Mouse (Mus musculus) spleen, postnatal 14 days (tissue): ENCODE data around the gene Smad5.
A peak's percentile ranks its signal among the peaks of the same experiment; 100 is the strongest.

Experiments used
- DNase-seq, 2 experiments: peaks; one replicate each; pipeline ENCODE4 v3.0.0; 2021 to 2022; ENCODE audit warnings: low spot score in 2 of 2

Gene Smad5

DNA sequence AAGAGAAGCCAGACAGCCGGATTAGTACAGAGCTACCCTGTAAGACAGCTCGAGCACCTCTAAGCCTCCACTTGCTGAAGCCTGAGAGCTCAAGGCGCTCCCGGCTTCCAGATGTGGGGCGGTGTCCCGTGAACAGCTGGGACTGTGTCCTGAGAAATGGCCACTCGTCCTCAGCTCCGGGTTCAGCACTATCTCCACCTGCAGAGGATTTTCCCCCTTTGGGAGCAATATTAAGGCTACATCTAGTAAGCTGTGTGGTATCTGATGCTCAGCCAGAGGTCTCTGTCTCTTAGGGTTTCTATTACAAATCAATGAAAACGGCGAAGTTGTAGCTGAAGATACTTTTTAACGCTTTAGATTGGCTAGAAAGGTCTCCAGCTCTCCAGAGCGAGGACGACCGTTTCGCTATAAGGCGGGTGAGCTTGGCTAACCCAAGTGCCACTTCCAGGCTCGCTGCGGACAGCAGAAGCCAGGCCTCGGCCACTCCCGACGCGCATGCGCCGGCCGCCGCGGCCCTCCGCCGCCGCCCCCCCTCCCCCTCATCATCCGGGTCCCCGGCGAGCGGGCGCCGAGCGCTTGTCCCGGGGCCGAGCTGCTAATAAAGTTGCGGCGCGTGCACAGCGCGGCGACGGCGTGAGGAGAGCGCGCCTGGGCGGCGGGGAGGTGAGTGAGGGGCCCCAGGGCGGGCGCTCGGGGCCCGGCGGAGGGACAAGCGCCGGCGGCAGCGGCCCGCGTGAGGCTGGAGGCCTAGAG is at the start of gene Smad5:
TSS of gene Smad5 (plus strand) at position 542 of the 753 bp plus-strand sequence.
- peak; percentile 54 to 75 for DNase-seq

DNA sequence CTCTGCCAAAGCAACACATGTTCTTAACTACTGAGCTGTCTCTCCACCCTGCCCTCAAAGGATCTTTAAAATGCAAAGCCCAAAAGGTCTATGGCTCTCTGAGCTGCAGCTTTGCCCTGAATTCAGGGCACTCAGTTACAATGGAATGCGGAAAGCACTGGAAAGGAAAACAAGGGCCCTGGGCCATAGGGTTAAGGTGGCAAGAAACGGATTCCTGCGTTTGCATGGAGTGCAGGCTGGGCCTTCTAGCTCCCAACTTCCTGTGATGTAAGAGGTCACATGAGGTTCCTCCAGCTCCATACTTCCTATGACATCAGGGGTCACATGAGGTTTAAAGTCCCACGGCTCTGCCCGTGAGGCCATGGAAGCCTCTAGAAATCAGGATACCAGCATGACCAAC is 48.6 kb upstream of the Smad5 start:
- DNase-seq: no peak

DNA sequence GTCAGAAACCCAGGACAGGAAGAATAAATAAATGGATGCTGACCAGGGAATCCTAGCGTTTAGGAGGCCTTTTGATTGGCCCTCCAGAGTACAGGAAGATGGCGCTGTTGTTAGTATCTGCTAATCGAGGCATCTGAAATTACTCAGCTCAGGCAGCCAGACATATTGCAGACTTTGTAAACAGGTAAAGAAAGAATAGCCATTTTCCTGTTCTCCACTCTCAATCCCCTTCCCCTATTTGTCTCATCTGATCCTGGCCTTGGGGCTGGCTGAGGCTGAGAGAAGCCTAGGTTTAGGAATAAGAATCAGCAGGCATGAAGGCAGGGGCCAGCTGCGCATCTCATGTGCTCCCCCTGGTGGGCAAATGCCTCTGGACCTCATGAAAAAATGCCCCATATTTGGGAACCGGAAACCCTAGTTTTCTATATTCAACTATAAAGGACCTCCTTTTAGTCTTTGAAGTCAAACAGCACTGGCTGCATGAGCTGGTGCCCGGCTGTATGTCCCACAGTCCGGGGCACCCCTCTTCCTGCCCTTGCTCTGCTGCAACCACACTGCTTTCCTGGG is 44.8 kb upstream of the Smad5 start:
- peak; percentile 20 to 60 for DNase-seq

DNA sequence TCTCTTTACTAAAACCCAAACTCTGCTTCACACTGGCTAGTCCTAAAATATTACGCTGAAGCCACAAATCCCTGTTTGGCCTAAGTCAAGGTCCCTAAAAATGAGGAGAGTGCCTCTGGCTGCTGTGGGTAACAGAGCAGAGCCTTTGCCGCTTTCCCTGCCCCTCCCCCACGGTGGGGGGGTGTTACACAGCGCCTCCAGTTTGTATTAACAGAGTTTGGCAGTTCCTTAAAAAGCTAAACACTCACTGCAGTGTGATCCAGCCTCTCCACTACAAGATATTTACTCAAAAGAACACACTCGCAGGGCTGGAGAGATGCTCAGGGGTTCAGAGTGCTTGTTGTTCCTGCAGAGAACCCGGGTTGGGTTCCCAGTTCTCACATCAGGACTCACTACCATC is 43.9 kb upstream of the Smad5 start:
- no peak for DNase-seq

DNA sequence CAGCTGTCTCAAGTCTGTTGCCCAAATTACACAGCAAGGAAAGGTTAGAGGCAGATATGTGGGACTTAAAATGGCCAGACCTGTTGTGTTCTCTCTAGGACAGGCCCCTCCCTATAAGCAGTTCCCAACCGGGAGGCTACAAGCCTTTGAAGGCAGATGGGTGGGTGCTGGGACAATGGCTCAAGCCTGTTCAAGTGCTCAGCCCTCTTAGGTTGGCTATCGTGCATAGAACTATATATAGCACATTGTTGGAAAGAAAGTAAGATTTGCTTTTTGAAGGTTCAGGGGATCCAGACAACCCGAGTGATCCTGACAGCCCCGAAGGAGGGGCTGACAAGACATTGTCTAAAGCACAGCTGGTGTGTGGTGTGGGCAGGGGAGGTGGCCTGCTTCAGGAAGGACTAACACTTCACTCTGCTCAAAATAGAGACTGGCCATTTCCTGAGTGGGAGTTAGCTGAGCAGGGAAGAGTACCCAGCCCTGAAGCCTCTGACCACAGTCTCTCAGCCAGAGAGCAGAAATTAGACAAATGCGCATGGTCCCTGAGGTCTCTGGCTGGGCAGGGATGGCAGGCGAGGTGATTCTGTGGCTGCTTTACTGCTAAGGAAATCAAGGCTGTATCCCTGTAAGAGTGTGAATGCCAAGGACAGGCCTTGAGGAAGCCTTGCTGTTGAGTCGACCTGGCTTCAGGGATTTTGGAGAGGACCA is 40.7 kb upstream of the Smad5 start:
- DNase-seq: no peak

DNA sequence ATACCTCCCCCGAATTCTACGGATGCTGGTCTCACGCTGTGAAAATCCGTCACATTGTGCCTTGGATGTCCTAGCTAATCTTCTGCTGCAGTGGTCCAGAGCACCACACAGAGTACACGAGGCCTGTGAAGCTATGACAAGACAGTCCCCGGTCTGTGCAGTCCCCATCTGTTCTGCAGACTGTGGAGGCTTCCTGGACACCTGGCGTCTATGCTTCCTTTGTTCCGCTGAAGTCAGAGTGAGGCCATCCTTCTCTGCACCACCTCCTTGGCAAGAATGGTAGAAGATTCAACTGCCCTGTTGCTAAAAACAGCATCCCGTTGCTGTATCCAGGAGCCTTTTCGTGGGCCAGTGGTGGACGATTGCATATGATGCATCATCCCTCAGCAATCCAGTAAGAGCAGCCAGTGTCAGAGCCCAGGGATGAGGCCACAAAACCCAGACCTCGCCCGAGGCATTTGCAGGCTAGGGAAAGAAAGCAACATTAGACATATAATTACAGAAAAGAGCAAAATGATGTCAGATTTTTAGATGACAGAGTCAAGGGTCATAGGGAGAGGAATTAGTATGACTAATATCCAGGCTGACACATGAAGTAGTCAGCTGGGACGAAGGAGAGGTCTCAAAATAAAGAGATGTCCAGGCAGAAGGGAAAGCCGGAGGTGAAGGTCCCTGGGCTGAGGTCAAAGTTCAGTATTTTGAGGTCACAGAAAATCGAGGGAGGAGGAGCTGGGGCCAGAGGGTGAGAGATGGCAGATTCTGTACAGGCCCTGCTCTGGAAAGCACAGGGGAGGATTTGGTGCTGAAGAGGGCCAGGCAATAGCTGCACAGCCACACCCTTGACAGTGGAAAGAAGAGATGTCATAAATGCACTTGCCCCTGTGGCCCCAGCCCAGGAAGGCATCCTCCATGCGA is 38.3 kb upstream of the Smad5 start:
- no peak for DNase-seq

DNA sequence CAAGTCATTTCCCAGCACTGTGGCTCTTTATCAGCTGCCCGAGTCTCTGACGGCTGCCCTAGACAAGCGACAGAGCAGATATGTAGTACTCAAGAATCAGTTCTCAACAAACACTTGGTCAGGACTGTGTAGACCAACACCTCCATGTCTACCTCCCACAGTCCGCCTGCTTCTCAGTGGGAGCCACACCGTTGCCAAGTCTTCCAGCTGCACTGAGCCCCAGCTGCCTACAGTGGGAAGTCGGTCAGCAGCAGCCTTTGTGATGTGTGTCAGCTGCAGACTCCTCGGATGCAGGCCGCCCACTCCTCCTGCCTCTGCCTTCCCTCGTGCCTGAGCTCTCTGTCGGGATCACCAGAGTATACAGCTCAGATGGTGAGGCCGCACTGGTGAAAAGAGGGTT is 31.6 kb upstream of the Smad5 start:
- DNase-seq: no peak

DNA sequence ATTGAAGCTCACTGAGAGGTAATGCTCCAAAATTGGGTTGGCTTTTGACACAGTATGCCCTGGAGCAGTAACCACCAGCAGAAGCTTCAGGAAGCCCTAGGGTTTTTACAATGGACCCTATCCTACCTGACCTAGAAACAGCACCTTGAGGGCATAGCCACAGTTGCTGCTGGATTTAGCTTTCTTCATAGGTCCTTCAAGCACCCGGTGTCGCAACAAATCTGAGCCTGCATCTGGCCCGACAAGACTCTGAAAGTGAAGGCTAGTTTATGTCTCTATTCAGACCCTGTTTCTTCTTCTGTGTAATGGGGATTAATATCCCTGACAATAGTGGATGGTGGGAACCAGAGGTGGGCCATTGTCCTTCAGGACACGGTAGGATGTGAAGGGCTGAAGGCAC is 25.1 kb upstream of the Smad5 start:
- DNase-seq: no peak

DNA sequence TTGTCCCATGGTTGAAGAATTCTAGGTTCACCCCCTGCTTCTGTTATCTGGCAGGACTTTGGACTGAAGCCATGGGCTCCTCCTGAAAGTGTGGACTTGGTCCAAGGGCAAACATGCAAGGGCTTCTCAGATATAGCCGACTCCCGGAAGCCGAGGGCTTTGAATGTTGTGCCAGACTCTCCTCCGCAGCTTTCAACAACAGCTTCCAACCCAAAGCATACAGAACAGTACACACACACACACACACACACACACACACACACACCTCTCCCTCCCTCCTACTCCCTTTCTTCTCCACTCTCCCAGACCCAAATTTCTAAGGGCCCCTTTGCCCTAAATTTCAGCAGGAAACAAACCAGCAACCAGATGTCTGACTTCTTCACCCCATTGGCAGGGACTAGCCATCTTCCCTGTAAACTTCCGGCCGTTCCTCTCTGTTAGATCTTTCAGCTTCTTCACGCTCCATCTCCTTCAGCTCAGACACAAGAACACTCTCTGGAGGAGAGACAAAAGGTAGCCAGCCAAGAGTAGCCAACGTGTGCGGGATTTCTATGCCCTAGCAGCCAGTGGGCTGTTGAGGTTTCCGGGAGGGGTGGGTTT is 24.5 kb upstream of the Smad5 start:
- DNase-seq: no peak

DNA sequence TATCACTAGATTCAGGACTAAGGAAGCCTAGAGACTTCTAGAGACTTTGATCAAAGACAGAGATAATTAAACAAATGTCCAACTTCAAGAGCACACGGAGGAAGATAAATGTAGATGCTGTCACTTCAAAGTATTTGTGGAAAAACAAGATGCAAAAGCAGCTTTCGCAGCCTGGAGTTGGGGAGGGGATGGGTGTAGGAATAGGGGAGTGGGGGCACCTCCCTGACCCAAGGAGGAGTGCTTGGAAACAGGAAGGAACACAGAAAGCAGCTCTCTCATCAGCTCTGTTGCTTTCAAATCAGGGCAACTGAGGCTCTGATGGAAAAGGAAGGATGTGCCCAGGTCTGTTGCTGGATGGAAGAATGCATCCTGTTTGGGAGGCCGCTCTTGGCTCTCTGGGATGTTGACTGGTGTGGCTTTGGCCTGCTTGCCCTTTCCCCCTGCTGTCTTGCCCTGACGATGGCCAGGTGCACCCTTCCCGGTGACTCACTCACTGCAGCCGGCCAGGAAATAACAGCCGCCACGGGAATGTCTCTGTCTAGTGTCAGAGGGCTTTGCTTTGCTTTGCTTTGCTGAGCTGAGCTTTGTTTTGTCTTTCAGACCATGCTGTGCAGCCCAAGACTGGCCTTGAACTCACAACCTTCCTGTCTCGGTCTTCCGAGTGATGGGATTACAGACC is 23.8 kb upstream of the Smad5 start:
- DNase-seq: no peak

DNA sequence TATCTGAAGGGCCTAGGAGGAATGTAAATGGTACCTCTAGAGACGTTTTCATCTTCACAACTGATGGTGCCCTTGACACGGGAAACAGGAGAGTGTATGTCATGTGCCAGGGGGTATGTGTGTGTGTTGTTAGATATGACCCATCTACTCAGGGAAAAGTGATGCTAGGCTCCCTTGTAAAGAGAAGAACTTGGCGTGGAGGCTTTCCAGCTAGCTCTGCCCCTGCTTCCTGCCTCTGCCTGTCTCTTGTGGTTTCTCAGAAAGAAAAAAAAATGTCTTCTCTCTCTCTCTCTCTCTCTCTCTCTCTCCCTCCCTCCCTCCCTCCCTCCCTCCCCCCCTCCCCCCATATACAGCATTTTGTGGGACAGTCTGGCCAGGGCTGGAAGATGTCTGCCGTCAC is 20.9 kb upstream of the Smad5 start:
- no peak for DNase-seq

DNA sequence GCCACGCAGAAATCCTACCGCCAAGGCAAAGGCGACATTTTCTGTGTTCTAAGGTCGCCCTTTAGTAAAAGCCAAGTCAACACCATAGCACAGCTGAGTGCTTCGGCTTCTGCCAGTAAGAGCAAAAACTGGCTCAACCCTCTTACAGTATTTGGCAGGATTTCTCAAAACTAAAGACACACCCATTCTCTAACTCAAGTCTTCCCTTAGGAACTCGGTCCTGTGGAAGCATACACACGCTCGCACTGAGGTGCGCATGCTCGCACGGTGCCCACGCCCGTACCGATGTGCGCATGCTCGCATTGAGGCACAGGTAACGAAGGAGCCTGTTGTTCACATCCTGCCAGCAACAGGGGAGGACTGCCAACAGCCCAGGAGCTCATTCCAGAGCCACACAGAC is 20.5 kb upstream of the Smad5 start:
- no peak for DNase-seq

DNA sequence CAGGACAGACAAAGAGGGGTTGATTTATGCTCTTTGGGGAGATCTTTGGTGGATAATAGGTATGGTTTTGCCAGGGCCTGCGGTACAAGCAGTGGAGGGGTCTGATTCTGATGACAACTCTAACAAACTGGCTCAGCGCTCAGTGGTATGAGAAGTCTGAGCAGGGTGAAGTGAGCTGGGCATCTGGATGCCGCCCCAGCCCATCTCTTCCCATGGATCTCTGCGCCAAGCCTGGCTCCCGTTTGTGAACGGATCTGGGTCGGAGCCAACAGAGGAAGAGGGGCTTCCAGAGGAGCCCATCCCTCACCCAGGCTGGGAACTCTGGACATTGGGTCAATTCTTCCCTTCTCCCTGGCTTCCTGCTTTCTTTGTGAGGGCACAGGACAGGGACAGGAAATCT is 19.5 kb upstream of the Smad5 start:
- no peak for DNase-seq

DNA sequence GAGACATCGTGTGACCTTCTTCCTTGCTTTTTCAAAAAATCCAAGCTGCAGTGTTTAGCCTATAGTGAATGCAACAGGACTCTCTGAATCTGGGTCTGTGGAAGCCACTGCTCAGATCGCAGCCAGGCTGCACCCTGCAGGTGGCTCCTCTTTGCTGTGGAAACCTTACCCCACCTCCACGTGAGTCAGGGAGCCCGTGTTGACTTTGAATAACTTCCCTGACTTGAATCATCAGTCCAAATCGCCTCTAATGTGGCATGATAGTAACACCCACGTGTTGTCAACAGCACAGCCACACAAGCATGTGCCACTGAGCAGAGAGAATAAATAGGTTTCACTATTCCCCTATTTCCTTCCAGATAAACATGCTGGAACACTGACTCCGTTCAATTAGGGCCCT is 10.8 kb upstream of the Smad5 start:
- DNase-seq: no peak

DNA sequence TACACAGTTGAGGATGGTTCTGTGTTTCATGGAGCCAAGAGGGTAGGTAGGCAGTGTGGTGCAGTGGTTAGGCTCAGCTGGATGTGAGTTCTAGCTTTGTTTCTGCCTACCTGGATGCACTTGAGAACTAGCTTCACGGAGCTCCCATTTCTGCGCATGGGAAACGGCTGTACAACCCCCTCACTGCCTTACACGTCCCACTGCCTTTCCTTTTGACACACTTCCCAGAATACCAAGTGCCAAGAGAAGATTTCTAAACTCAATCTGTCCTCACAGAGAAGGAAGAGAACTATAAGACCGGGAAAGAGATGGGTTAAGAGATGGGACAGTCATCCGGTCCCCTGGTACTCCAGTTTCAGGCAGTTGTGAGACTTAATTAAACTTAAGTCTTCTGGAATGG is 10.2 kb upstream of the Smad5 start:
- DNase-seq: no peak

DNA sequence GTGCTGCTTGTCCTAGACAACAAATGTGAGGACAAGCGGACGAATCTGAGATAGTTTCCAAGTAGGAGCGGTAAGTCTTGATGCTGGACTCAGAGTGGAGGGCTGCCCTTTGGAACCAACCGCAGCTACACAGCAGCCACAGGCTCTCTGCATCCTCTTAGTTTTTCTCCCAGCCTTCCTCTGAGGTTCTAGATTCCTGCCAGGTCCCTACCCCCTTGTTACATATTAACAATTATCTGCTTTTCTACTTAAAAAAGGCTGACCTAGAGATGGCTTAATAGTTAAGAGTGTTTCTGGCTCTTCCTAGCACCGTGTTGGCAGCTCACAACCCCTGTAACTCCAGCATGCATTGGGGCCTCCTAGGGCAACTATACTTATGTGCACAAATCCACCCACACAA is 7.1 kb upstream of the Smad5 start:
- no peak for DNase-seq

DNA sequence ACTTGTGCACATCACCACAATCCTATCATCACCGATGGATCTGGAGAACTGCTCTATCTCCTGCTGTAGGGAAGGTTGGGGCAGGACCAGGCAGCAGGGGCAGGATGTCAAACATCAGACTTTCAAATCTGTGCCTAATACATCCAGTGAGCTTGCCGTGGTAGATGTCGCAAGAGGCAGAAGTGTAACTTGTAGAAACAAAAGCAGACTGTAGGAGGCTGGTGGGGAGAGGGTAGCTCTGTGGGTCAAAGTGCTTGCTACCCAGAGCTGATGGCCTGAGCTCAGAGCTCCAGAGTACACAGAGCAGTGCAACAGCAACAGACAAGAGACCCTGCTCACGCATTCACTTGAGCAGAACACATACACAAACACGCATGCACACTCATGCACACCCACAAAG is 6.1 kb upstream of the Smad5 start:
- no peak for DNase-seq

DNA sequence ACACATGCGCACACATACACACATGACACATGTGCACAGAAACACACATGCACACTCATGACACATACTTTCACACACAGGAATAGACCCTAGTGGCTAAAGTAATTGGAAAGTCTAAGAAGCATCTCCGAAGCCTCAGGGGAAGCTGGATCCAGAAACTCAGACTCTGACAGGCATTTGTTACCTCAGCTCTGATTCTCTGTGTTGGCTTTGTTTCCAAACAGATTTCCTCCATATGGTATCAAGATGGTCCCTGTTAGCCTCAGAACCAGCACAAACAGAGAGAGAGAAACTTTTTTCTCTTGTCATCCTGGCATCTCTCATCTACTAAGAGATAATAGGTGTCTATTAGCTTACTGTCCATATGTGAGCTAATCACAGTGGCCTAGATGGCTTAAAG is 5.6 kb upstream of the Smad5 start:
- DNase-seq: no peak

DNA sequence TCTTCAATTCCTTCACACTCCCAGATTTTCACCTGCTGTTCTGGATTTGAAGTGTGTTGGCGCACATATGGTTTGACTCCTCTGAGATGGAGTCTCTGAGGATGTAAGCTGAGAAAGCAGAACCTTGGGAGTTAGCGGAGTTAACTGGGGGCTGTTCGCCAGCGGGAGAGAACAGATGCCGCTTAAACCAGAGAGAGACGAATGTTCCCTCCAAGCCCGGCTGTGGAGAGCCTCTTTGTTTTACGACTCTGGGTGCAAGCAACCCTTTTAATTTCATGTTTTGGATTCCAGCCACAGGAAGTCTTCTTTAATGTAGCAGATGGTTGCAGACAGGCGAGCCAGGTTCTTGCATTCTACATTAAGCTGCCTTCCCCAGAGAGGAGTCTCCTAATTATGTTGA is 4.4 kb upstream of the Smad5 start:
- no peak for DNase-seq

DNA sequence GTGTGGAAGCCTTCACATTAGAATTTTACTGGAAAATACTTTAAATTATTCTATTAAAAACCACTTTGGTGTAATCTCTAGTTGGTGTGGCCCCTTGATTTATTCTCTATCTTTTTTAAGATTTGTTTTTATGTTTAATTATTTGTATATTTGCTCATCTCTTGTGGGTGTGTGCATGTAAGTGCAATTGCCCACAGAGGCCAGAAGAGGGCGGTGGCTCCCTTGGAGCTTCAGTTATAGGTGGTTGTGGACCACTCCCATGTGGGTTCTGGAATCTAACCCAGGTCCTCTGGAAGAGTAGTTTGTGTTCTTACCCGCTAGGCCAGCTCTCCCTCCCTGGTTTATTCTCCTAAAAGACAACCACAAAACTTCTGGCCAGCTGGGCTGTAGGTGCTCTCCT is 3.4 kb upstream of the Smad5 start:
- DNase-seq: no peak

DNA sequence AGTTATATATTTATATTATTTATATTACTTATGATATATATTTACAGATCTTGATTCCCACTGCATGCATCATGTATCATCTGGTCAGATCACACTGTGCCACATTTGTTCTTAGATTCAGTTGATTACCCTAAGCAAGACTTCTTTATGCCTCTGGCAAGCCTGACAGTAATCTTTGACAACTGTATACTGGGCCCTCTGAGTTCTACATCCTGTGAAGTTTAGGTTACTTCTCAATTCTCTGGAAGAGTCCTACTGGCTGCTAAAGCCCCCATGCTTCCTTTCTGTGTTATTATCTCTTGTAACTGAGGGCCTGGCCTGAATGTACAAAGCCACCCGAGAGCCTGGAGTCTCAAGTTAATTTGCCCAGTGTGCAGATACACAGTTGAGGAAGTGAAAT is 1.8 kb upstream of the Smad5 start:
- DNase-seq: no peak
